Mouse (Mus musculus) urinary bladder, adult 18-20 months (tissue): Measurements from ENCODE around the gene Zer1.
A peak's percentile ranks its signal among the peaks of the same experiment; 100 is the strongest.

Experiments used
- DNase-seq, 2 experiments: peaks; one replicate each; pipeline ENCODE4 v3.0.0; 2022; ENCODE audit warnings: low spot score in 2 of 2, mixed read lengths in 2 of 2

Zer1 gene

DNA sequence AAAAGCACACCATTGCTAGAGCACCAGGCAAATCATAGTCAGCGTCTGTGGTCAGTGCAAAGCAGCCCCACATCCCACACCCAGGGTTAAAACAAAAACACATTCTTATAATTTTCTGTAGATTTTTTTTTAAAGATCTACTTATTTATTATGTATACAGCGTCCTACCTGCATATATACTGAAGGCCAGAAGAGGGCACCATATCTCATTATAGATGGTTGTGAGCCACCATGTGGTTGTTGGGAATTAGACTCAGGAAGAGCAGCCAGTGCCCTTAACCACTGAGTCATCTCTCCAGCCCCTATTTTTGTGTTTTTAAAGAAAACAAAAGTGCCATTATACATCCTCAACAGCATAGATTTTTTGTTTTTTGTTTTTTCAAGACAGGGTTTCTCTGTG, 4.4 kb upstream of the Zer1 start:
- DNase-seq = no peak

DNA sequence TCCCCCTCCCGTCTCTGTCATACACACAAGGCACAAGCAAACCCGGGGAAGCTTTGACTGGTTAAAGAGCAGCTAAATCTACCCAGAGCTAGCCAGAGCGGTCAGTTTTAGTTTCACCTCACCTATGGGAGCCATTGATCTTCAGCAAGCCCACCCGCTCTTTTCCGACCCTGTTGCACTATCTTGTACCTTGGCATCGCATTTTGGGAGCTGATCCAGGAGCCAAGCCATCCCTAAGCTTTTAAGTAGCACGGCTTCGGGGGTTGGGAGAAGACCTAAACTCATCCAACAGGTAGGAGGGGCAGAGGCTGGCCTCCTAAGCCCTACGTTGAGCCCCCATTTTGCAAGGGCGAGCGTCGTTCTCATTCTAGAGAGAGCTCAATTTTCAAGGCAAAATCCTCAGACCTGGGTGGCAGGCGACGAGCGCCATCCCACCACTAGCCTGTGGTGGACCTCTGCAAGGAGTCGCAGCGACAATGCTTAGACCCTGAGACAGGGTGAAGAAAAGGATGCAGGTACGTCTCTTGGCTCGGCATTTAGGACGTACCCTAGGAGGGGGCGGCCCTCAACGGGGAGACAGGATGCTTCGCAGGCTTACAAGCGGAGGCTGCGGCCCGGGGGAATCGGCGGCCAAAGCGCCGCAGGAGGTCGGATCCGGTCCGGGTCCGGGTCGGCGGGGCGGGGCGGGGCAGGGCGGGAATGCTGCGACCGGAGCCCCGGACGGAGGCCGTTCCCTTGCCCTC, 485 bp downstream of the Zer1 start:
- no peak for DNase-seq

DNA sequence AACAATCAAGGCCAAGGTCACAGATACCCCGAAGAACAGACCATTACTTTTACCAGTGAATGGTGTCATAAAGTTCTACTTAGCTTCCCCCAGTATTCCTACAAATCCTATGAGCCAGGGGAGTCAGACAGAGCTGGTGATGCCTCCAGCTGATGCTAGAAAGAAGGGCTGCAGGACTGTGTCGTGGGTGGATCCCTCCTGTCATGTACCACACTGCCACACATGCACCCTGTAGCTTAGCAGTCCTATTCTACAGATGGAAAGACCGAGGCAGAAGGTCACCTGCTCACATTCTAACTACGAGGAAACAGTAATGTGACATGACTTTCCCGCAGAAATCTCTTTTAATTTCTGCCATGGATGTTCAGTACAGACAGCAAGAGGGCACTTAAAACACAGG, 1.6 kb downstream of the Zer1 start:
- no peak for DNase-seq

DNA sequence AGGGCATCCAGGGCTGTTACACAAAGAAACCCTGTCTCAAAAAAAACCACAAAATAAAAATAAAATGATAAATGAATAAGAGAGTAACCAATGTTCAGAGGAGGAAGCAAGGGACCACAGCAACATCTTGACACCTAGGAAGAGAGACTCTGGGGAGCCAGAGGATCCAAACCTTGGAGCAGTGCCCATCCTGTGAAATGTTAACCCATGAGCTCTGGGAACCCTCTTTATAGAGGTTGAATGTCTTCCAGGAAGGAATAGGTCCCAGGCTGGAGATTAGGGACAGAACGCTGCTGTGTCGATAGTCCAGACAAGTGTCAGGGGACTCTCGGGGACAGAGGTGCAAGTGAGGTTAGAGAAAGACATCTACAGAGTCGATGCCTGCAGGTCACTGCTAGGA, 4.1 kb downstream of the Zer1 start:
- no peak for DNase-seq

DNA sequence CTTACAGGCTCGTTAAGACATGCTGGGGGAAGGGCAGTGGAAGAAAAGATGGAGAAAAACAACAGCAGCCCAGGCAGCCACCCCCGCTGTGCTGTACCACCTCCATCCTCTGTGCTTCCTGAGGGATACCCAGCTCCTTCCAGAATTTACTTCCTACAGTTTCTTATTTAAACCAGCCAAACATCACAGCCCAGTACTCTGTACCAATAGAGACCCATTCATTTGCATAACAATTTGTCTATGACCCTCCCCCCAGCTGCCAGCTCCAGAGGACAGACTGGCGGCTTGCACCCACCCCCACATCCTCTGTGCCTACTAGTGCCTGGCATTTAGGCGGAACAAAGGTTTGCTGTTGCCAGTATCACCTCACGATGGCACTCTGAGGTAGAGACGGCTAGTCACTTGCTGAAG, 4.7 kb downstream of the Zer1 start:
- DNase-seq = no peak

DNA sequence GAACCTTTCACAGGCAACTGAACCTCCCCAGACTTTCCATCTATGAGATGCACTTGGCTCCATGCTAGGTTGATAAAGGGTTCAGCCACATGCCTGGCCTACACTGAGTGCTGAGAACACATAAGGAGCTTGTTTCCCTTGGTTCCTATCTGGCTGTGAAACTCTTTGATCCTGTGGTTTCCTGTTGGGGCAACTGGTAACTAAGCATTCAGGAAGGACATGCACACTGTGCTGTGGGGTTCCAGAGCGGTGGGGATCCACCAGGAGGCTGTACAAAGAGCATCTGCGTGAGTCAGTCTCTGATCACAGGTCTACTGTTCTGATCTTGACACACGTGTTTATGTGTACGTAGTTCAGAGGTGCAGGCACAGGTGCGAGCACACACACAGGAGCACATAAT, 11.8 kb downstream of the Zer1 start:
- DNase-seq = no peak

DNA sequence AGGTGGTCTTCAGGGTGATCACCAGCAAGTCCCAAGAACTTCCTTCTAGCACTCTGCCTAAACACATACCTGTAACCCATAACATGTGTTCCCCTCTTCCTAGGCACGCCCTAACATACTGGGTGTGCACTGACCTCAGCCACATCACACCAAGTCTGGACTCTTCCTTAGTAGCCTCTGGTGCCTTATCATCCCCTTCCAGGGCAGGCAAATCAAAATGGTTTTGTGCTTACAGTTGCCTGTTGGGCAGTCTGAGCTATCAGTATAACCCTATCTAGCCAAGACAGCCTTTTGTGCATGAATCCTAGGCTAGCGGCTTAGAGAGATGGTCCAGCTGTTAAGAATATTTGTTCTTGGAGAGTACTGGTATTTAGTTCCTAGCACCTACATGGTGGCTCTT, 12.9 kb downstream of the Zer1 start:
- DNase-seq = no peak

DNA sequence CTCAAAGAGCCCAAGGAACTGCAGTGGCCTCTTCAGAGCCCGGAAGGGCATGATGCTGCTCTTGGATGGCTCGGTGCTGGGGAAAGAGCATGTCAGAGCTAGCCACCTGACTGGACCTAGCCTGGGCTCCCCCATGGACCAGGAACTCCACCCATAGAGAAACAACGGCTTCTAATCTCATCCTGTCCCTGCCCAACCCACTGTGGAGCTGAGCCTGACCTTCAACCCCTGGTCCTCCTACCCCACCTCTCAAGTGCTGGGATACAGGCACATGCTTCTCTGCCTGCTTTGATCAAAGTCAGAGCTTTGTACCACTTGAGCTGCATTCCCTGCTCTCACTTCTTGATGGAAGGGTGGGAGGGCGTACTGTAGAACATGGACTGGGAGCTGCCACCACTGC, 16.1 kb downstream of the Zer1 start:
- no peak for DNase-seq

DNA sequence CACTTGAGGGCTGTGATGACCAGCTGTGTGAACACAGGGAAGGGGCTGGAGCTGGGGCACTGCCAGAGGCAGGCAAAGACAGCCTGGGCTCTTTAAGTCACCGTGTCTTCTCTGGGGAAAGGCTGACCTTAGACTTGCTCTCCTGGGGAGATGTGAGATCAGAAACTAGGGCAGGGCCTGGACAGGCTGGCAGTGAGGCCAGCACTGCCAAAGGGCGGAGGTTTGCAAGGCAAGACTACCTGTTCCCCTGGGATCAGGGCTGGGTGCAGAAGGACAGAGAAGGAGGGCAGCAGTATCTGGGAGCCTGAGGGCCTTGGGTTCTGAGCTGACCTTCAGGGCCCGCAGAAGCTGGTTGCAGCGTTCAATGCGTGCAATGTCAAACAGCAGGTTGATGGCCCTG, 16.7 kb downstream of the Zer1 start:
- DNase-seq = no peak

DNA sequence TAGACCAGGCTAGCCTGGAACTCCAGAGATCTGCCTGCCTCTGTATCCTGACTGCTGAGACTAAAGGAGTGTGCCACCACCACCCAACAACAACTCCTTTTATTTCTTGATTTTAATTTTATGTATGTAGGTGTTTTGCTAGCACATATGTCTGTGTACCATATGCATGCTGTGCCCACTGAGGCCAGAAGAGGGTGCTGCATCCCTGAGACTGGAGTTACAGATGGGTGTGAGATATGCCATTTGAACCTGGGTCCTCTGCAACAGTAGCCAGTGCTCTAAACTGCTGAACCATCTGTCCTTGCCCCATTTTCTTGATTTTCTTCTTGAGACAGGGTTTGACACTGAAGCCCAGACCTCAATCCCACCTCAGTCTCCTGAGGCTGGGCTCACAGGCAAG, 18.0 kb downstream of the Zer1 start:
- peak in 1 of 2 experiments; percentile 22 for DNase-seq

DNA sequence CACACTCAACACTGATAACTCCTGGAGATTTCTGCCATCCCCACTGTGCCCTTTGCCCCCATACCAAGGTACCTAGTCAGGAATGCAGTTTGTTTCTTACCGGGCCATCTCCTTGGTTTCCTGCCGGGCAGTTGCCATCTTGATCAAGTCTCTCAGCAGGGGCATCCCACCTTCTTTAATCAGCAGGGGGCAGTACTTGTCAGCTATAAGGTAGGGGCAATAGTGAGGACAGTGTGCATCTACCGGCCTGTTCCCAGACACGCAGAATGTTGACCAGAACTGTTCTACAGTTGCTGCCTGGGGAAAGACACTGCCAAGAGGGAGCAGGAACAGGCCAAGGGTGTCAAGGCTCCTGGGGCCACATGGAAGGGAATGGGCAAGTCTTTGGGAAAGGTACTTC, 24.2 kb downstream of the Zer1 start:
- no peak for DNase-seq

DNA sequence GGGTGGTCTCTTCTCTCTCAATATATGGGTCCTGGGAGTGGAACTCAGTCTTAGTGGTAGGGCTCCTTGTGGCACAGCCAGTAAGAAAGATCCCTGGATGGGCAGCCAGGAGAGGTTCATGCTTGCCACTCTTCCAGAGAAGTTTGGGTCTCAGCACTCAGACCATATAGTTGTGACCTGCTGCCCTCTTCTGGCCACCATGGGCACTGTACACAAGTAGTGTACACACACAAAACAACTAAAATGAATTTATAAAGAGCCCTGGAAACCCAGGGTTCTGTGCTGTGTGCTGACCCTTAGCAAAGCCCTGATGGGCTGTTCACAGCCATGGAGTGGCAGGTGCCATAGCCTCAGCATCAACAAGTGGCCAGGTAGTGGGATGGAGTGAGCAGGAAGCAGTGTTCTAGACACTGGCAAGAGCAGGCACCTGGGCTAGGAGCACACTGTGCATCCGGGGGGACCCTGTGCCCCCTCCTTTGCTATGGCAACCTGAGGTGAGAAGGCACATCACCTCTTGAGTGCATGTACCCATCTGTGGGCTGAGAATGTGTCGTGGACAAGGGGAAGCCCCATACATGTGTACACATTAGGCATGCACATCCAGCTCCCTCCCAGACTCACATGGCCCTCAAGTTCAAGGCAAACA, 28.4 kb downstream of the Zer1 start:
- DNase-seq = no peak

DNA sequence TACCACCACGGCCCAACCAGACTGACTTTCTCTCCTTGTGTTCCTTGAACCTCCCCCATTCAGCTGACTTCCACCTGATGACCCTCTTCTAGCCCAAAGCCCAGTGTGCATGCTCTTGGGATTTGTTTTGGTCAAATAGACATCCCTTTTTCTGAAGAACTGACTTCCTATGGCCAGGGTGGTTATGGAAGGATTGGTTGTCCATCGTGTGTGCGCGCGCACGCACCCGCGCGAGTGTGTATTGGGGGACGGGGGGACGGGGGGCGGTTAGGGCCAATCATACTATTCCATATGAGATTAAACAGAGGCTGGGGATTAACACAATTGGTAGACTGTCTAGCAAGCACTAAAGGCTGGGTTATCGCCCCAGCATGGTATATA, 30.2 kb downstream of the Zer1 start:
- no peak for DNase-seq

DNA sequence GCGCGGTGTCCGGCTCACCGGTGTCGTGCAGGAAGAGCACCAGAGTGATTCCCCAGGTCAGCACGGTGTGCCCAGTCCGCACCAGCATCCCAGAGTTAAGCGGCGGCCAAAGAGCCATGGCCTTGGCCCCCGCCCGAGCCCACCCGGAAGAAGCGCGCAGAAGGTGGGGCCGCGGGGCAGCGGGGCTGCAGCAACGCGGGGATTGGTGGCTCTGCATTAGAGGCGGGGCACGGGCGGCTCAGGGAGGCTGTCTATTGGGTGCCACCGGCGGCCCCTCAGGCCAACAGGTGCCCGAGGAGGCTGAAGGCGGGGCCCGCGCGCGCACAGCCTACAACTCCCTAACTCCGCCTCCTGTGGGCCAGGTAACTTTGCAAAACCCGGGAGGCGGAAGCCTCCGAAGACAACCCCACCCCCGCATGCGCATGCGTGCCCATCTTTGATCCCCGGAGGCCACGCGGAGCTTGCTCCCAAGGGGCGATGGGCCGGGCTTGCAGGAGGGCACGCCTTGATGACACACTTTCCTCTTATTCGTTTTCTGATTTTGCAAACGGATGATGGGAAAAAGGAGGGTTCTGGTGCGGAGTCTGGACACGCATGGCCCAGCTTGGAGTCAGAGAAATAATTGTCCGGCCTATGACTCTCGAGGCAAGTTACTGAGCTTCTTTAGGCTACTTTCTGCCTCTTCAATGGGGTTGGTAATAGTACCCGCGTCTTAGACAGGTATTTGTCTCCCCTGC, 30.7 kb downstream of the Zer1 start, which contains the start of gene Zdhhc12:
TSS of gene Zdhhc12 (minus strand) at position 178 of the 737 bp plus-strand sequence.
- DNase-seq = peak; percentile 92 to 96

DNA sequence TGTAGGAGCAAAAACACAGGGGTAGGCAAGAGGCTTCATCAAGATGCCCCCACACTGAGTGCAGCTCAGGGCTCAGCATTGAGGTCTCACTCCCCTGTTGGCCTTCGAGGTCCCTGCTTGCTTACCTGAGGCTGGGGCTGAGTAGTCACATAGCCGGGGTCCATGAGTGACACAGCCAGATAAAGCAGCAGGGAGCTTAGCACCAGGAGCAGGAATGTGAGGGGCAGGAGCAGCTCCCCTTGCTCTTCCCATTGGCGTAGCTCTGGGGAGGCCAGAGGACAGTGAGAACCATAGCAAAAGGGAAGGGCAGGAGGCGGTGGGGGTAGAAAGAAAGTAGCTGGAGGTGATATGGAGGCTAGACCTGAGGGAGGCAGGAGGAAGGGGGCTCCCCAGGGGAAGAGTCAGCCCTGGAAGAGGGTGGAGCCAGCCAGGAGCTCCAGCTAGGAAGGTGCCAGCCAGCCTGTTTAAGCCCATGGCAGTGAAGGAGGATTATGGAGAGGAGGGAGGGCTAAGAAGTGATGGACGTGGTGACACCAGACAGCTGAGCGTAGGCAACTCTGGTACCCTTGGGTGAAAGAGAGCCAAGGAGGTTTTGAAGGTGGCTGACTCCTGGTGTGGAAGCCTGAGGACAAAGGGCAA, 32.0 kb downstream of the Zer1 start:
- DNase-seq = no peak

DNA sequence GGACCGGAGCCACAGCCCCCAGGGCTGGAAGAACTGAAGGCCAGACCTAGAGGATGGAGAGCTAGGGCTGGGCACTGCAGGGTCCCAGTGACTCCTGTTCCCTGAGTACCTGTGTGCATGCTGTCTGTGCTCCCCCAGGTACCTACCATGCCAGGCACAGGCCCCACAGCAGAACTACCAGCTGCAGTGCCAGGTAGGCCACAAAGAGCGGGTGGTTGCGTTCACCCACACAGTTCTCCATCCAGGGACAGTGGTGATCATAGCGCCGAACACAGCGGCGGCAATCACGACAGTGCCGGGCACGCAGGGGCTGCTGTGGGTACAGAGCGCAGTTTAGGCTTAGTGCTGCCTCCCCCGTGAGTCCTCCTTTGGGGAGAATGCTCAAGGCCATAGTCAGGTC, 32.9 kb downstream of the Zer1 start:
- DNase-seq = no peak

DNA sequence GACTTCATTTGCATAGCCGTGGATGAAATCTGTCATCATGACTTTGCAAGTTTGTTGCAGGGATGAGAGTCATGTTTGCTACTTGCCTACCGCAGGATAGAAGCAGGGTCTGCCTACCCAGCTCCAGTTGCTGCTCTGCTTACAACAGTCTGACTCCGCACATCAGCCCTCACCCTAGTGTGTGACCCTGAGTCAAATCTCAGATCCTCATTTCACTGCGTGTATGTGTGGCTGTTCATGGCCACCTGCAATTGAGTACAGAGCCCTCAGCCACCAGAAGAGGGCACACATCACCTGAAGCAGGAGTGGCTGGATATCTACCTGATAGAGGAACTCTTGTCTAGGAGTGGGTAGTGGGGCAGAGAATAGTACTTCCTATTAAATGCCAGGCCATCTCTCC, 37.1 kb downstream of the Zer1 start:
- no peak for DNase-seq

DNA sequence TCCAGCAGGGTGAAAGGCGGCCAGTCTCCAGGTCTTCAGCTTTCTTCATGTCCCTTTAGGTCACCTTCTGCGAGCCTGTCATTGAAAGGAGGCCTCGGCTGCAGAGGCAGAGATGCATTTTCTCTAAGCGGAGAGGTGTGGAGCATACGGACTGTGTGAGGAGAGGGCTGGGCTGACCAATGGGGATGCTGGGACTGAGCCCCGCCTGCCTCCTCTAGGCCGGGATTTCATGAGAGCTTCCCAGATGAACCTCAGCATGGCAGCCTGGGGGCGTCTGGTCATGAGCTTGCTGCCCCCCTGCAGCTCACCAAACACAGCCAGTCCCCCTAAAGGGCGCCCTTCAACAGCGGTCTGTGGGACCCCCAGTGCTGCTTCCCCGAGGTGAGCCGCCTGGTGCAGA, 39.8 kb downstream of the Zer1 start:
- DNase-seq = no peak

DNA sequence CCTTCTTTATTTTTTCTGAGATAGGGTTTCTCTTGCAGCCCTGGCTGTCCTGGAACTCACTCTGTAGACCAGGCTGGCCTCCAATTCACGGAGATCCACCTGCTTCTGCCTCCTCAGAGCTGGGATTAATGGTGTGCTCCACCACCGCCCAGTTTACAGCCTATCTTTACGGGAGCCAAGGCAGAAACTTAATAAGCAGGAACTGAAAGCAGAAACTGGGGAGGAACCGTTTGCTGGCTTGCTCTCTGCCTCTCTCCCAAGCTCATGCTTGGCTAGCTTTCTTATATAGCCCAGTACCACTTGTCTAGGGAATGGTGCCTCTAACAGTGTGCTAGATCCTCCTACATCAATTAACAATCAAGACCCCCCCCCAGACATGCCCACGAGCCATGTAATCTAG, 40.3 kb downstream of the Zer1 start:
- no peak for DNase-seq

DNA sequence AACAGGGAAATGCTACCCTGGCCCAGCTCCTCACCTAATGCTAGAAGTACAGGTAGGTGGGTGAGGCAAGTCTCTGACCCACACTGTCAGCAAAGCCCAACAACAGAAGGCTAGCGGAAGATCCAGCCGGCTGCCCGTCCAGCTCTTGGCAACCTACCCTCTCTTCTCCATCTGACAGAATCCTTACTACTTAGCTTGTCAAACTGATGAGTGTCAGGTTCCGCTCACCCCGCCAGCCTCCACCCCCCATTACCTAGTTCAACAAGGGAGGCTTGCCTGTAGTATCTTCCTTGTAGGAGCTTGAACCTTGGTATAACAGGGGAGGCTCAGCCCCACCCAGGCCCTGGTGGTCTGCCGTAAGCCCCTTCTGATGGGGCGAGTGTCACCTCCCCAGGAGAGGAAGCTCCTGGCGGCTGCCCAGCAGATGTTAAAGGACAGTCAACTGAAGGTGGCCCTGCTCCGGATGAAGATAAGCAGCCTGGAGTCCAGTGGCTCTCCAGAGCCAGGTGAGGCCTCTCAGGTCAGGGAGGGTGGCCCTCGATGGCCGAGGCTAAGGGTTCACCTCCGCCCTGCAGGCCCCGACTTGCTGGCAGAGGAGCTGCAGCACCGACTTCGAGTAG, 44.1 kb downstream of the Zer1 start:
- no peak for DNase-seq

DNA sequence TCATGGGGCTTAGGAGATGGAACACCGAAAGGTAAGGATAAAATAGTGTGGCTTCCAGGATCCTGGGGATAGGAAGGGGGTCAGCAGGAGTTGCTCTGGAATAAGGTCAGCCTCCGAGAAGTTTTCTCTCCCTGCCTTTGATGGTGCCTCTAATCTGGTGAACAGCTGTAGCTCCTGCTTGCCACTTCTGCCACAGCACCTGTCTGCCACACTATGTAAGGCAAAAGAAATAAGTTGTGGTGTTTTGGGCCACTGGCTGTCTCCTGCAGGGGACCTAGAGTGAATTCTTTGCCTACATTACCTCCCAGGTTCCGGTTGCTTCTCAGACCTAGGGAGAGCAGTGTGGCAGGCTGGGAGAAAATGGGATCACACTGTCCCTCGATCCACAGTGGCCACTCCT, 45.6 kb downstream of the Zer1 start:
- no peak for DNase-seq

DNA sequence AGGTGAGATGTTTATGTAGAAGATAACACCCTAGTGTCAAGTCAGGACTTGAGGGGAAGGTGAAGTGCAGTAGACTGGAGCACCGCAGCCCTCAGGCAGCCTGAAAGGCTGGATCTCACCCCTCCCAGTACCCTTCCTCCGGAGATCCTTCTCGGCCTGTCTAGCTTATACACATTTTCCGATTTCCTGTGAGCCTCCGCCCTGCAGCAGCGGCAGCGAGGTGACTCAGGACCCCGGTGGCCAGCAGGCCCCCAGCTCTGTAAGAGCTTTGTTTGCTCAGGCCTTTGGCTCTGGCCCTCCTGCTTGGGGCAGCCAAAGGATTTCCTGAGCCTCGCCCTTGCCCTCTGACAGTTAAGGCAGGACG, 46.1 kb downstream of the Zer1 start:
- no peak for DNase-seq
